Mouse (Mus musculus) lung, postnatal 0 days (tissue): ENCODE results near the gene Pex7.

Experiments used
- CTCF ChIP-seq: IDR thresholded peaks from 2 replicates; pipeline ENCODE4 v1.5.1; 2016; ENCODE audit warnings: antibody characterized with exemption, mild to moderate bottlenecking
- EP300 ChIP-seq: IDR thresholded peaks from 2 replicates; pipeline ENCODE4 v1.6.1; 2016; ENCODE audit warnings: antibody characterized with exemption, mild to moderate bottlenecking, control low read depth

DNA sequence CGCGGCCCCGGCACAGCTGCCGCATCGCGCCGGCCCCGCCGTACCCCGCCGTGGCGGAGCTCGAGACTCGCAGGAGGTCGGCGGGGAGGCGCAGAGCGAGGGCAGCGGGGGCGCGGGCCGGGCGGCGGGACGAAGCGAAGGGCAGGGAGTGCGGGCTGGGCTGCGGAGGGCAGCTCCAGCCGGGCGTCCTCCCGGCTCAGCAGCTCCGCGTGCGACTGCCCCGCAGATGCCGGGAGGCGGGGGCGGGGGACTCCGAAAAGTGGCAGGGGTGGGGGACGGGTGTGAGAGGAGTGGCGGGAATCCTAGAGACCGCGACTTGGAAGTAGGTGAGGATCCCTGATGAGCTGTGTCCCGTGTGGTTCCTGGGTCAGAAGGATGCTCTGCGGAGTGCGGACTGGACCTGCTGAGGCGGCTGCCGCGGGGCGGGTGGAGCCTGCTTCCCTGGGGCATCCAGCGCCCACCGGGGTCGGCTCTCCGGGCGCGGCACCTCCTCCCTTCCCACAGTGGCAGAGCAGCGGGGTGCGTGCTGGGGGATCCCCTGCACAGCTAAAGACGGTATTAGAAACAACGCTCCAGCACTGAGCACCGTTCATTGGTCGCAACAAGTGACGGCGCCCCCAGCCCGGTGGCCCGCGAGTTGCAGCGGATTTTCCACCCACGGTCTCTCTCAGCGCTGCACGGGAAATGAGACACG is 56.3 kb downstream of the Pex7 start, which contains the start of gene Slc35d3:
- TF ChIP-seq CTCF (0 out of 2 replicates have a peak, but pooled peaks have one; percentile 5), EP300 (no peak)
